Mouse (Mus musculus) limb, embryonic 10.5 days (tissue): Measurements from ENCODE around the gene Mrs2. TPM values are rescaled to one million over a fixed set of nuclear protein-coding genes. Genes with fewer than 3 reads are reported as not detected.

Source experiments
- DNase-seq: peaks from one replicate; pipeline ENCODE4 v3.0.0-alpha.2; 2017; ENCODE audit warnings: low spot score
- H3K27ac ChIP-seq: fragments of 300-500 bp; sonication (generic); 2 replicates; pipeline ENCODE4 v1.5.1; 2016; ENCODE audit warnings: mild to moderate bottlenecking
- H3K27me3 ChIP-seq: fragments of 300-500 bp; sonication (generic); 2 replicates; pipeline ENCODE4 v1.6.1; 2016; ENCODE audit warnings: low read depth, mild to moderate bottlenecking; ENCODE audit not compliant: poor library complexity, severe bottlenecking
- H3K36me3 ChIP-seq: fragments of 300-500 bp; sonication (generic); 2 replicates; pipeline ENCODE4 v1.6.1; 2016; ENCODE audit warnings: mild to moderate bottlenecking, moderate library complexity
- H3K4me1 ChIP-seq: fragments of 300-500 bp; sonication (generic); 2 replicates; pipeline ENCODE4 v1.6.1; 2016
- H3K4me3 ChIP-seq: fragments of 300-500 bp; sonication (generic); 2 replicates; pipeline ENCODE4 v1.5.1; 2016; ENCODE audit warnings: mild to moderate bottlenecking, moderate library complexity
- H3K9me3 ChIP-seq: fragments of 300-500 bp; sonication (generic); replicated peaks from 2 replicates; pipeline ENCODE4 v1.6.1; 2016; ENCODE audit warnings: mild to moderate bottlenecking
- WGBS: fragments of 180-500 bp; shearing (Covaris S2); methylation state at CpG from one replicate; pipeline ENCODE4 v1.1.7; 2016; 5-methylcytosine and 5-hydroxymethylcytosine counted together
- polyA plus RNA-seq: library from polyadenylated mRNA; unstranded; fragments of >200 nt; fragmentation: Nextera tagmentation; extraction: Ambion mirVana; gene quantifications from 2 replicates; pipeline ENCODE4 v1.2.1, GENCODE M21; 2016

The Mrs2 gene
- 17.5 and 18.5 TPM in 2 replicates for polyA plus RNA-seq

GRCm38 (mm10) chr13:25019793-25020539 is at the start of gene Mrs2:
Gene Mrs2 (minus strand): TSS chr13:25020379.
- Histone ChIP-seq H3K27me3 (no peaks in the 10 kb centered on the region), H3K4me3 (peak within 1 kb of the TSS; percentile 88), H3K4me1 (peaks cover 23% of the 10 kb centered on the region; the same call in 1 of the 2 replicates), H3K27ac (peak within 1 kb of the TSS; percentile 92), H3K9me3 (no peaks in the 10 kb centered on the region), H3K36me3 (peaks cover 11% of the 10 kb centered on the region)
- under 1% methylated on average over 84 of the region's 84 CpGs for WGBS
- DNase-seq = peak; percentile 91

- WGBS = 87% methylated on average over 4 of the region's 4 CpGs
- Histone ChIP-seq H3K27ac (no peak overlapping the region), H3K4me1 (no peaks in the 10 kb centered on the region), H3K36me3 (no peaks in the 10 kb centered on the region), H3K9me3 (no peaks in the 10 kb centered on the region), H3K27me3 (no peaks in the 10 kb centered on the region), H3K4me3 (no peak overlapping the region)
- DNase-seq = no peak
These were observed 49.6 kb upstream of the Mrs2 start for GRCm38 (mm10) chr13:25069765-25070164.

GRCm38 (mm10) chr13:25067183-25067582 is 47.0 kb upstream of the Mrs2 start:
- H3K36me3 ChIP-seq = no peaks in the 10 kb centered on the region
- no peak overlapping the region for H3K4me3 ChIP-seq
- H3K27ac ChIP-seq = no peak overlapping the region
- no peaks in the 10 kb centered on the region for H3K9me3 ChIP-seq
- 82% methylated on average over 4 of the region's 4 CpGs for WGBS
- H3K4me1 ChIP-seq = no peaks in the 10 kb centered on the region
- DNase-seq = no peak
- no peaks in the 10 kb centered on the region for H3K27me3 ChIP-seq

GRCm38 (mm10) chr13:25066659-25067058 is 46.5 kb upstream of the Mrs2 start:
- H3K9me3 ChIP-seq = no peaks in the 10 kb centered on the region
- H3K27ac ChIP-seq = no peak overlapping the region

GRCm38 (mm10) chr13:25055873-25056667 is 35.9 kb upstream of the Mrs2 start, which contains the start of gene Dcdc2a:
Gene Dcdc2a (plus strand): TSS chr13:25056004.
- H3K36me3 ChIP-seq = no peaks in the 10 kb centered on the region
- H3K4me3 ChIP-seq = peak within 1 kb of the TSS; percentile 57
- peaks cover 55% of the 10 kb centered on the region for H3K27me3 ChIP-seq
- 0 out of 2 replicates have a peak, but pooled peaks cover 3% of the 10 kb centered on the region for H3K9me3 ChIP-seq
- peaks cover 15% of the 10 kb centered on the region for H3K4me1 ChIP-seq
- peak; percentile 45 for DNase-seq
- 4% methylated on average over 63 of the region's 63 CpGs for WGBS
- H3K27ac ChIP-seq = peak within 1 kb of the TSS; percentile 54

More at GRCm38 (mm10) chr13:25066659-25067058, 46.5 kb upstream of the Mrs2 start:
- Histone ChIP-seq H3K4me3 (no peak overlapping the region), H3K4me1 (no peaks in the 10 kb centered on the region), H3K27me3 (no peaks in the 10 kb centered on the region), H3K36me3 (no peaks in the 10 kb centered on the region)
- no peak for DNase-seq
- 99% methylated on average over 2 of the region's 2 CpGs for WGBS

- H3K27ac ChIP-seq = peak overlapping the region; percentile 54
- peaks cover 15% of the 10 kb centered on the region for H3K4me1 ChIP-seq
- no peaks in the 10 kb centered on the region for H3K36me3 ChIP-seq
- peaks cover 3% of the 10 kb centered on the region; the same call in 1 of the 2 replicates for H3K9me3 ChIP-seq
- peaks cover 55% of the 10 kb centered on the region for H3K27me3 ChIP-seq
- under 1% methylated on average over 35 of the region's 35 CpGs for WGBS
- peak; percentile 83 for DNase-seq
- peak overlapping the region; percentile 57 for H3K4me3 ChIP-seq
These were observed 35.0 kb upstream of the Mrs2 start for GRCm38 (mm10) chr13:25055111-25055554.

GRCm38 (mm10) chr13:25052671-25053070 is 32.5 kb upstream of the Mrs2 start:
- 88% methylated on average over 5 of the region's 5 CpGs for WGBS
- Histone ChIP-seq H3K27me3 (peaks cover 48% of the 10 kb centered on the region), H3K9me3 (peaks cover 3% of the 10 kb centered on the region; the same call in 1 of the 2 replicates), H3K4me1 (peaks cover 15% of the 10 kb centered on the region), H3K27ac (no peak overlapping the region), H3K36me3 (no peaks in the 10 kb centered on the region), H3K4me3 (no peak overlapping the region)
- DNase-seq = no peak

- no peaks in the 10 kb centered on the region for H3K27me3 ChIP-seq
- H3K27ac ChIP-seq = no peak overlapping the region
- no peak for DNase-seq
- no peaks in the 10 kb centered on the region for H3K36me3 ChIP-seq
- H3K4me3 ChIP-seq = no peak overlapping the region
- H3K4me1 ChIP-seq = no peaks in the 10 kb centered on the region
- WGBS = 75% methylated on average over 2 of the region's 2 CpGs
- no peaks in the 10 kb centered on the region for H3K9me3 ChIP-seq
These were observed 19.3 kb upstream of the Mrs2 start for GRCm38 (mm10) chr13:25039488-25039887.

- no peaks in the 10 kb centered on the region for H3K9me3 ChIP-seq
- WGBS = 81% methylated on average over 3 of the region's 3 CpGs
- no peak for DNase-seq
These were observed 6.9 kb upstream of the Mrs2 start for GRCm38 (mm10) chr13:25027114-25027425.

GRCm38 (mm10) chr13:25026409-25027113 is 6.4 kb upstream of the Mrs2 start:
- Histone ChIP-seq H3K36me3 (no peaks in the 10 kb centered on the region), H3K27me3 (no peaks in the 10 kb centered on the region), H3K27ac (no peak overlapping the region), H3K4me1 (no peaks in the 10 kb centered on the region), H3K4me3 (no peak overlapping the region), H3K9me3 (no peaks in the 10 kb centered on the region)
- WGBS = 92% methylated on average over 6 of the region's 6 CpGs
- no peak for DNase-seq

More at GRCm38 (mm10) chr13:25027114-25027425, 6.9 kb upstream of the Mrs2 start:
- Histone ChIP-seq H3K36me3 (no peaks in the 10 kb centered on the region), H3K27ac (no peak overlapping the region), H3K27me3 (no peaks in the 10 kb centered on the region), H3K4me3 (no peak overlapping the region), H3K4me1 (no peaks in the 10 kb centered on the region)

GRCm38 (mm10) chr13:25024655-25025054 is 4.5 kb upstream of the Mrs2 start:
- Histone ChIP-seq H3K4me3 (no peak overlapping the region), H3K27ac (no peak overlapping the region), H3K4me1 (peaks cover 9% of the 10 kb centered on the region; the same call in 1 of the 2 replicates), H3K36me3 (no peaks in the 10 kb centered on the region), H3K27me3 (no peaks in the 10 kb centered on the region), H3K9me3 (no peaks in the 10 kb centered on the region)
- WGBS = 31% methylated on average over 2 of the region's 2 CpGs
- DNase-seq = no peak

- Histone ChIP-seq H3K9me3 (no peaks in the 10 kb centered on the region), H3K36me3 (no peaks in the 10 kb centered on the region; the same call in 1 of the 2 replicates), H3K4me1 (peaks cover 23% of the 10 kb centered on the region; the same call in 1 of the 2 replicates), H3K4me3 (no peak overlapping the region), H3K27me3 (no peaks in the 10 kb centered on the region), H3K27ac (no peak overlapping the region)
- WGBS = 81% methylated on average over 3 of the region's 3 CpGs
- no peak for DNase-seq
These were observed 3.0 kb upstream of the Mrs2 start for GRCm38 (mm10) chr13:25023129-25023528.
